ENCODE assay signal across 13 mouse cellular contexts in genomic region chrX:169302271-169303045, GRCm38 (mm10). TPM values are rescaled to one million over a fixed set of nuclear protein-coding genes. Genes with fewer than 3 reads are reported as not detected.
DNase-seq lines count a peak whose midpoint lies in the region; ATAC-seq and TF ChIP-seq lines count a peak whose summit lies in the region.
"Had no signal": no experiment of that assay in that cellular context is flagged by ENCODE, and none has a peak within 500 bp of the region (broad histone marks: within the 10 kb centered on the region; RNA-seq: fewer than 3 reads in every experiment).

No protein-coding gene starts in this region.

- H3K9ac ChIP-seq in heart, embryonic 13.5 days, result no peak overlapping the region
- H3K9ac ChIP-seq in lung, postnatal 0 days (replicated peaks; ENCODE audit: low read depth), result no peak overlapping the region
- H3K9ac ChIP-seq: midbrain, embryonic 15.5 days had no signal

- no peaks in the 10 kb centered on the region for H3K27me3 ChIP-seq in heart, embryonic 13.5 days (replicated peaks)
- H3K27me3 ChIP-seq in lung, postnatal 0 days (replicated peaks; ENCODE audit: insufficient read depth, low read length), result no peaks in the 10 kb centered on the region
- H3K27me3 ChIP-seq: midbrain, embryonic 15.5 days had no signal

- H3K9me3 ChIP-seq in heart, embryonic 13.5 days, result no peaks in the 10 kb centered on the region
- no peaks in the 10 kb centered on the region for H3K9me3 ChIP-seq in lung, postnatal 0 days (ENCODE audit: low read length)
- H3K9me3 ChIP-seq: hindbrain, embryonic 10.5 days; midbrain, embryonic 15.5 days had no signal

- H3K27ac ChIP-seq in heart, embryonic 13.5 days (replicated peaks), result 0 out of 2 replicates have a peak overlapping the region, but pooled peaks have one; percentile 28
- no peak overlapping the region for H3K27ac ChIP-seq in lung, postnatal 0 days (ENCODE audit: low read length)
- H3K27ac ChIP-seq in layer of hippocampus, adult 2 months, result no peak overlapping the region
- H3K27ac ChIP-seq: hindbrain, embryonic 10.5 days; midbrain, embryonic 15.5 days had no signal

- H3K4me2 ChIP-seq in heart, embryonic 13.5 days, result no peak overlapping the region
- no peak overlapping the region for H3K4me2 ChIP-seq in lung, postnatal 0 days (replicated peaks; ENCODE audit: low read depth, low read length)
- H3K4me2 ChIP-seq: liver, embryonic 11.5 days; midbrain, embryonic 15.5 days had no signal

- peak; percentile 50 for DNase-seq in gastrocnemius, adult 18-20 months (ENCODE audit: low spot score)
- DNase-seq in gastrocnemius, postnatal 4 days (ENCODE audit: low spot score in 2 of 2), result no peak
- DNase-seq in adrenal gland, adult 8-10 months, result peak; percentile 14
- DNase-seq in lung, postnatal 0 days (ENCODE audit: low spot score), result no peak
- no peak for DNase-seq in embryo, embryonic 10.5 days (ENCODE audit: low spot score)
- no peak for DNase-seq in layer of hippocampus, adult 2 months (ENCODE audit: low spot score in 2 of 2)
- no peak for DNase-seq in T-cell, adult 2 months (ENCODE audit: low spot score)
- DNase-seq: cerebellum, adult 18-20 months; layer of hippocampus, adult 9-11 months had no signal

- no peak for TF ChIP-seq EP300 in lung, postnatal 0 days (IDR thresholded peaks at IDR 0.05)

- no peak for TF ChIP-seq CTCF in lung, postnatal 0 days (IDR thresholded peaks at IDR 0.05)
- TF ChIP-seq CTCF in layer of hippocampus, adult 2 months (conservative IDR thresholded peaks at IDR 0.05), result no peak

- WGBS in heart, embryonic 13.5 days, result 50% methylated on average over 26 of the region's 26 CpGs
- WGBS in lung, postnatal 0 days, result 43% methylated on average over 26 of the region's 26 CpGs

- no peak for ATAC-seq in heart, embryonic 13.5 days (ENCODE audit: extremely low read depth, insufficient number of reproducible peaks, low FRiP score, low TSS enrichment)
- ATAC-seq in lung, postnatal 0 days, result peak; percentile 14; the same call in 1 of the 2 replicates
- ATAC-seq: midbrain, embryonic 15.5 days had no signal

- H3K4me3 ChIP-seq in heart, embryonic 13.5 days, result no peak overlapping the region
- no peak overlapping the region for H3K4me3 ChIP-seq in lung, postnatal 0 days (ENCODE audit: low read depth, low read length)
- H3K4me3 ChIP-seq in layer of hippocampus, adult 2 months, result no peak overlapping the region
- H3K4me3 ChIP-seq: hindbrain, embryonic 10.5 days; midbrain, embryonic 15.5 days had no signal

- H3K4me1 ChIP-seq in heart, embryonic 13.5 days, result no peaks in the 10 kb centered on the region
- H3K4me1 ChIP-seq in lung, postnatal 0 days (ENCODE audit: insufficient read depth, low read depth, low read length), result no peaks in the 10 kb centered on the region
- H3K4me1 ChIP-seq: hindbrain, embryonic 10.5 days; midbrain, embryonic 15.5 days had no signal

- 0 out of 2 replicates have a peak, but pooled peaks cover 2% of the 10 kb centered on the region for H3K36me3 ChIP-seq in heart, embryonic 13.5 days
- no peaks in the 10 kb centered on the region for H3K36me3 ChIP-seq in lung, postnatal 0 days (ENCODE audit: insufficient read depth, low read length)
- H3K36me3 ChIP-seq: hindbrain, embryonic 10.5 days; midbrain, embryonic 15.5 days had no signal

RNA-seq across cellular contexts. Expression of gene Hccs, which starts 17.7 kb away (rescaled TPM):
- 10 to 100 TPM; 26.3 to 28.2 TPM for total RNA-seq in gastrocnemius, adult 18-20 months (2021)
- total RNA-seq in gastrocnemius, postnatal 4 days (2021), result 10 to 100 TPM; 22.3 to 22.6 TPM
- total RNA-seq in adrenal gland, adult 8-10 months (2022), result 10 to 100 TPM; 15.6 to 20.4 (median 19.7) TPM
- 42.1 and 45.3 TPM in 2 replicates for polyA plus RNA-seq in heart, embryonic 13.5 days (2015; fragmentation: Nextera tagmentation; extraction: Ambion mirVana)
- polyA plus RNA-seq in lung, postnatal 0 days (2015; fragmentation: Nextera tagmentation; extraction: Ambion mirVana), result 18.8 and 18.9 TPM in 2 replicates
- total RNA-seq in layer of hippocampus, adult 2 months (2021), result 10 to 100 TPM; 19.3 to 23.2 TPM

Comparison
In these comparisons a context has a peak if more than half of its experiments do, and no peak if none do; other contexts are left out.
1. DNase-seq: peak in gastrocnemius, adult 18-20 months (single experiment) and adrenal gland, adult 8-10 months (single experiment); none in gastrocnemius, postnatal 4 days (0 of 2), lung, postnatal 0 days (single experiment), embryo, embryonic 10.5 days (single experiment), layer of hippocampus, adult 2 months (0 of 2) and T-cell, adult 2 months (single experiment).